Mouse (Mus musculus) testis, adult 2 months (tissue): Measurements from ENCODE around the gene Pgf.

ENCODE experiments used
- CTCF ChIP-seq: fragments of 200-500 bp; IDR thresholded peaks from 2 replicates; pipeline ENCODE4 v1.5.1; 2012; ENCODE audit warnings: low read depth, mild to moderate bottlenecking, inconsistent platforms, low read length, moderate library complexity; ENCODE audit not compliant: control insufficient read depth, insufficient read depth, insufficient replicate concordance
- POLR2A ChIP-seq: fragments of 200-500 bp; IDR thresholded peaks from 2 replicates; pipeline ENCODE4 v1.6.1; 2012; ENCODE audit warnings: low read depth, mild to moderate bottlenecking, inconsistent platforms, low read length, moderate library complexity; ENCODE audit not compliant: control insufficient read depth

- TF ChIP-seq CTCF (no peak), POLR2A (no peak)
These were observed 17.0 kb upstream of the Pgf start for GRCm38 (mm10) chr12:85194623-85195018.
